Mouse (Mus musculus) heart, postnatal 0 days (tissue): ENCODE data around the gene Fam129a. TPM values are rescaled to one million over a fixed set of nuclear protein-coding genes. Genes with fewer than 3 reads are reported as not detected.

ENCODE experiments used
- ATAC-seq: fragments of 200-750 bp; cut with Nextera tagmentation; 2 replicates; pipeline ENCODE4 v1.8.0; 2017; ENCODE audit warnings: low read depth, moderate number of reproducible peaks, moderate library complexity; ENCODE audit not compliant: insufficient read depth
- DNase-seq: peaks from one replicate; pipeline ENCODE4 v3.0.0-alpha.2; 2016; ENCODE audit warnings: low spot score
- H3K27ac ChIP-seq: fragments of 300-500 bp; sonication (generic); 2 replicates; pipeline ENCODE4 v1.5.1; 2014; ENCODE audit warnings: low read depth, mild to moderate bottlenecking
- H3K27me3 ChIP-seq: fragments of 300-500 bp; sonication (generic); 2 replicates; pipeline ENCODE4 v1.6.1; 2014; ENCODE audit warnings: low read length, mixed read lengths; ENCODE audit not compliant: control insufficient read depth, insufficient read depth
- H3K36me3 ChIP-seq: fragments of 300-500 bp; sonication (generic); replicated peaks from 2 replicates; pipeline ENCODE4 v1.6.1; 2014; ENCODE audit warnings: low read length, mixed read lengths; ENCODE audit not compliant: control insufficient read depth, insufficient read depth
- H3K4me1 ChIP-seq: fragments of 300-500 bp; sonication (generic); 2 replicates; pipeline ENCODE4 v1.6.1; 2014; ENCODE audit warnings: antibody characterized with exemption; ENCODE audit not compliant: control insufficient read depth, insufficient read depth
- H3K4me2 ChIP-seq: fragments of 300-500 bp; sonication (generic); 2 replicates; pipeline ENCODE4 v1.6.1; 2014; ENCODE audit warnings: low read depth, mild to moderate bottlenecking, low read length, moderate library complexity
- H3K4me3 ChIP-seq: fragments of 300-500 bp; sonication (generic); 2 replicates; pipeline ENCODE4 v1.5.1; 2014; ENCODE audit warnings: low read depth, low read length
- H3K9ac ChIP-seq: fragments of 300-500 bp; sonication (generic); replicated peaks from 2 replicates; pipeline ENCODE4 v1.6.1; 2014; ENCODE audit warnings: low read depth, low read length, mixed read lengths
- H3K9me3 ChIP-seq: fragments of 300-500 bp; sonication (generic); replicated peaks from 2 replicates; pipeline ENCODE4 v1.6.1; 2016; ENCODE audit warnings: low read length; ENCODE audit not compliant: control insufficient read depth
- CTCF ChIP-seq: IDR thresholded peaks from 2 replicates; pipeline ENCODE4 v1.5.1; 2016; ENCODE audit warnings: antibody characterized with exemption, control low read depth, low read depth
- EP300 ChIP-seq: IDR thresholded peaks from 2 replicates; pipeline ENCODE4 v1.6.1; 2016; ENCODE audit warnings: antibody characterized with exemption, low read depth
- WGBS: fragments of 180-500 bp; shearing (Covaris S2); extraction: QIAGEN DNeasy Blood & Tissue Kit; methylation state at CpG from one replicate; pipeline ENCODE4 v1.1.7; 2014; 5-methylcytosine and 5-hydroxymethylcytosine counted together
- polyA plus RNA-seq: library from polyadenylated mRNA; unstranded; fragments of >200 nt; fragmentation: Nextera tagmentation; extraction: Ambion mirVana; gene quantifications from 2 replicates; pipeline ENCODE4 v1.2.1, GENCODE M21; 2015
- total RNA-seq: library from RNA; depleted of rRNA; stranded (reverse); fragments of >200 nt; gene quantifications from 2 replicates; pipeline ENCODE4 v1.2.3, GENCODE M21; 2014; ENCODE audit warnings: low replicate concordance

The Fam129a gene
- total and polyA plus RNA-seq, 2 experiments from 2014 or later = 14.1 to 64.3 TPM

DNA sequence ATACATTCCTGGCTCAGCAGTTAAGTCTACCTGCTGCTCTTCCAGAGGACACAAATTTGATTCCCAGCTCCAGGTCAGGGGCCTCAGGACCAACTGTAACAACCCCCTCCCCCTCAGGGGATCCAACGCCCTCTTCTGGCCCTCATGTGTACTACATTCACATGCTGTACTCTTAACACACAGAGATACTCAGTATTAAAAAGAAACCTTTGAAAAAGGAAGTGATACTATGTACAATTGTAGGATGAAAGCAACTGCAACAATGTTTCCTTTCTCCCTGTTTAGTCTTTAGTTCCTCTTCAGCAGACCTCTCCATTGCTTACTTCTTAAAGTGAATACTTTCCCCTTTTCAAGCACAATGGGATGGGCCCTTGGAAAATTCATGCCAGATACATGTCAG, 131.8 kb downstream of the Fam129a start:
- DNase-seq (no peak), ATAC-seq (no peak)
- no peak overlapping the region for H3K9ac ChIP-seq
- TF ChIP-seq EP300 (no peak), CTCF (peak; percentile 8; the same call in 1 of the 2 replicates)
- H3K27me3 ChIP-seq = no peaks in the 10 kb centered on the region
- no peaks in the 10 kb centered on the region for H3K9me3 ChIP-seq
- no peaks in the 10 kb centered on the region for H3K4me1 ChIP-seq
- WGBS = 27% methylated on average over 1 of the region's 1 CpGs
- no peak overlapping the region for H3K4me3 ChIP-seq
- H3K4me2 ChIP-seq = no peak overlapping the region
- peaks cover 8% of the 10 kb centered on the region; the same call in 1 of the 2 replicates for H3K36me3 ChIP-seq
- H3K27ac ChIP-seq = no peak overlapping the region

DNA sequence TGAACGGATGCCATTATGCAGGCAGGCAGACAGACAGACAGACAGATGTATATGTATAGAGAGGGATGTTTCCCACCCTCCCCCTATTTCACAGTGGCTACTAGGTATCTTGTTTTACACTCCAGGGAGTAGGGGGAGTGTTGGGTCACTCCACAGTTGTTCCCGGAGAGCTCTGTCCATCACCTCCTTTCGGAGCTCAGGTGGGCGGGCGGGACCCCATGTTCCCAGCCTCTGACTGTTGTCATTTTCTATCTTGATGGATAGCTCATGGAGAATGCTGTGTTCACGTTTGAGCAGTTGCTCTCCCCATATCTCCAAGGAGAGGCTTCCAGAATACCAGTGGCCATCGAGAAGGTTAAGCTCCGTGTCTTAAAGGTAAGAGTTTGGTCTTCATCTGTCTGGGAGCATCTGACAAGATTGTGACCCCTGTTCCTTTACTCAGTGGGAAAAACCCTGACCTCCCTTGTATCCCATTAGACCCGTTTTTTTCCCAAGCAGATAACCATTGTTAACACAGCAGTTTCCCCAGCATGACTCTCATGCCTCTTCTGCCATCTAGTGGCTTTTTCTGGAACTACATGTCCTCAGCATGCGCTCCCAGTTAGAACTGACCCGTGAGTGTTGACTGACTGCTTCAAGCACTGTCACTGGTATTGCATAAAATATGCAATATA, 134.9 kb downstream of the Fam129a start:
- no peak overlapping the region for H3K9ac ChIP-seq
- peak; percentile 78 for DNase-seq
- H3K36me3 ChIP-seq = peaks cover 11% of the 10 kb centered on the region; the same call in 1 of the 2 replicates
- ATAC-seq = peak; percentile 79
- H3K27me3 ChIP-seq = no peaks in the 10 kb centered on the region
- peak overlapping the region; percentile 27; the same call in 1 of the 2 replicates for H3K4me2 ChIP-seq
- no peaks in the 10 kb centered on the region for H3K9me3 ChIP-seq
- H3K4me3 ChIP-seq = no peak overlapping the region
- H3K4me1 ChIP-seq = 0 out of 2 replicates have a peak, but pooled peaks cover 3% of the 10 kb centered on the region
- TF ChIP-seq EP300 (no peak), CTCF (peak; percentile 97)
- H3K27ac ChIP-seq = no peak overlapping the region
- WGBS = 17% methylated on average over 11 of the region's 11 CpGs

DNA sequence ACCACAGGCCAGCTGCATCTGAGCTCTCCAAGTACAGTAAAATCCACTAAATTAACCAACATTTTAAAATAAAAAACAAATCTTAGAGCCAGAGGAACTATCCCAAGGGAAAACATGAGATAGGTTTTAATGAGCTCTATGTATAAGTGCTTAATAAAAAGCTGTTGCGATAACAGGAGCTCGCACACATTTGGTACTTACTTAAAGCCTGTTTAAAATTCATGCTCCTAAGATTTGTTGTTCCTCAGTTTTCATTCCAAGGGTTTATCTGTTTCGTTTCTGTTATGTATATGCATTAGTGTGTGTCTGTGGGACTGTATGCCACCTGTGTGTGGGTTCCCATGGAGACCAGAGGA, 135.4 kb downstream of the Fam129a start:
- no peaks in the 10 kb centered on the region for H3K9me3 ChIP-seq
- peaks cover 6% of the 10 kb centered on the region; the same call in 1 of the 2 replicates for H3K36me3 ChIP-seq
- H3K4me3 ChIP-seq = no peak overlapping the region
- DNase-seq (no peak), ATAC-seq (no peak)
- WGBS = 78% methylated on average over 3 of the region's 3 CpGs
- no peak overlapping the region for H3K4me2 ChIP-seq
- no peak overlapping the region for H3K9ac ChIP-seq
- 0 out of 2 replicates have a peak, but pooled peaks cover 3% of the 10 kb centered on the region for H3K4me1 ChIP-seq
- TF ChIP-seq EP300 = no peak
- no peak for TF ChIP-seq CTCF
- no peak overlapping the region for H3K27ac ChIP-seq
- H3K27me3 ChIP-seq = no peaks in the 10 kb centered on the region

DNA sequence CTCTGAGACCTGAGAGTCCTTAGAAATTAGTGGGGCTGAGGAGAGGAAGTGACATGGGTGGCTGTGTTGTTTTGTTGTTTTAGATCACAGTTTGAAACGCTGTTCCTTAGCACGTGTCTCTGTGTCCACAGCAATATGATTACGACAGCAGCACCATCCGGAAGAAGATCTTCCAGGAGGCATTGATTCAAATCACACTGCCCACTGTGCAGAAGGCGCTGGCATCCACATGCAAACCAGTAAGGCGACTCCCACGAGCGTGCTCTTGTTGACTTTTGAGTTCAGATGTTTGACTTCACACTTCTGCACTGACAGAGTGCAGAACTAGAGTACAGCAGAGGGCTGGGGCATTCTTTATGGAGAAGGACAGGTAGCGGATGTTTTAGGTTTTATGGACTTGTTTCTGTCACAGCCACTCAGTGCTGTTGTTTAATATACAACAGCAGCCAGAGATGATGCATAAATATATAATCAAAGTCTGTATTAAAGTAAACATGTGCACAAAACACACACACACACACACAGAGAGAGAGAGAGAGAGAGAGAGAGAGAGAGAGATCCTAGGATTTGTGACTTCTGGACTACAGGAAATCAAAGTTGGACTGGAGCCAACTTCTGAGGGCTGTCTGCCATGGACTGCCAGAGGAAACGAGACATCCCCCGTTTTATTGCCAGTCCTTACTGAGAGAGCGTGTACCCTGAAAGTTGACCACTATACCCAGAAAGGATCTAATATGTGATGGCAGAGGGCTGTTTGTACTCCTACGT, 138.2 kb downstream of the Fam129a start:
- Histone ChIP-seq H3K36me3 (0 out of 2 replicates have a peak, but pooled peaks cover 3% of the 10 kb centered on the region), H3K27me3 (no peaks in the 10 kb centered on the region), H3K4me2 (no peak overlapping the region), H3K27ac (no peak overlapping the region), H3K4me1 (0 out of 2 replicates have a peak, but pooled peaks cover 3% of the 10 kb centered on the region), H3K4me3 (no peak overlapping the region), H3K9ac (no peak overlapping the region), H3K9me3 (no peaks in the 10 kb centered on the region)
- 37% methylated on average over 13 of the region's 13 CpGs for WGBS
- DNase-seq = no peak
- no peak for ATAC-seq
- TF ChIP-seq EP300 (no peak), CTCF (no peak)

DNA sequence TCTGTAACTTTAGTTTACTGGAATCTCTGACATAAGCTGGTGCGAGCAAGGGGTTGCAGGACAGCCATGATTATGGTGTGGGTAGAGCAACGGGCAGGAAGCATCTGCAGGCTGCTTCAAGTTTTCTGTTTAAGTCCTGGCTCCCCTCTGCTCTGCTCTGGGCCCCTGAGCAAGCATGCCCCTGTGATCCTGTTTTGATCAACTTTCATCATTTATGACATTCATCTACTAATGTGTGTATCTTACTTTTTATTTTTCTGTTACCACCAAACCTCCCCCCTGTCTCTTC, 138.7 kb downstream of the Fam129a start:
- no peak for ATAC-seq
- Histone ChIP-seq H3K4me2 (no peak overlapping the region), H3K9me3 (no peaks in the 10 kb centered on the region), H3K27ac (no peak overlapping the region), H3K4me3 (no peak overlapping the region), H3K36me3 (0 out of 2 replicates have a peak, but pooled peaks cover 3% of the 10 kb centered on the region), H3K27me3 (no peaks in the 10 kb centered on the region), H3K9ac (no peak overlapping the region), H3K4me1 (0 out of 2 replicates have a peak, but pooled peaks cover 3% of the 10 kb centered on the region)
- 34% methylated on average over 2 of the region's 2 CpGs for WGBS
- DNase-seq = no peak
- TF ChIP-seq EP300 (no peak), CTCF (no peak; the same call in 1 of the 2 replicates)
